Mouse (Mus musculus) lung, adult 2 months (tissue): ENCODE results near the gene Slc6a8. TPM values are rescaled to one million over a fixed set of nuclear protein-coding genes. Genes with fewer than 3 reads are reported as not detected.

Source experiments
- DNase-seq: peaks from one replicate; pipeline ENCODE4 v3.0.0; 2022
- H3K4me1 ChIP-seq: fragments of 200-500 bp; 2 replicates; pipeline ENCODE4 v1.6.1; 2011; ENCODE audit warnings: low read length; ENCODE audit not compliant: control insufficient read depth, insufficient read depth
- H3K4me3 ChIP-seq: fragments of 200-500 bp; replicated peaks from 2 replicates; pipeline ENCODE3; 2011; ENCODE audit warnings: low read depth, mild to moderate bottlenecking, control low read depth, low read length; ENCODE audit errors: extremely low read depth
- CTCF ChIP-seq: fragments of 200-500 bp; IDR thresholded peaks from 2 replicates; pipeline ENCODE4 v1.5.1; 2011; ENCODE audit warnings: mild to moderate bottlenecking, low read length, control low read depth; ENCODE audit not compliant: insufficient read depth
- POLR2A ChIP-seq: fragments of 200-500 bp; IDR thresholded peaks from 2 replicates; pipeline ENCODE4 v1.6.1; 2011; ENCODE audit warnings: low read depth, mild to moderate bottlenecking, control low read depth, low read length, borderline replicate concordance; ENCODE audit errors: extremely low read depth
- WGBS: fragments of 180-500 bp; shearing (Covaris S2); methylation state at CpG from one replicate; pipeline ENCODE4 v1.1.7; 2018; 5-methylcytosine and 5-hydroxymethylcytosine counted together
- polyA plus RNA-seq: library from polyadenylated mRNA; depleted of rRNA; stranded (reverse); fragments of >200 nt; gene quantifications from 2 replicates; pipeline ENCODE4 v1.2.3, GENCODE M21; 2012; rRNA removed

Slc6a8 gene
- polyA plus RNA-seq = 47.8 and 59.1 TPM in 2 replicates

GRCm38 (mm10) chrX:73672879-73673618, at the start of gene Slc6a8:
Gene Slc6a8, plus strand, starts transcription at chrX:73673150.
- Histone ChIP-seq H3K4me3 (peak within 1 kb of the TSS; percentile 68), H3K4me1 (peaks cover 8% of the 10 kb centered on the region)
- peak; percentile 71 for DNase-seq
- TF ChIP-seq CTCF = no peak
- peak; percentile 81; the same call in 1 of the 2 replicates for TF ChIP-seq POLR2A
- 18% methylated on average over 71 of the region's 72 CpGs for WGBS

- Histone ChIP-seq H3K4me1 (no peaks in the 10 kb centered on the region), H3K4me3 (no peak overlapping the region)
- TF ChIP-seq POLR2A (no peak), CTCF (no peak)
- no peak for DNase-seq
Measured at GRCm38 (mm10) chrX:73626981-73627380, 46.0 kb upstream of the Slc6a8 start.

- 33% methylated on average over 19 of the region's 19 CpGs for WGBS
- Histone ChIP-seq H3K4me1 (no peaks in the 10 kb centered on the region), H3K4me3 (no peak overlapping the region)
- TF ChIP-seq POLR2A (no peak), CTCF (no peak)
- no peak for DNase-seq
Measured at GRCm38 (mm10) chrX:73635425-73635824, 37.5 kb upstream of the Slc6a8 start.

- Histone ChIP-seq H3K4me1 (no peaks in the 10 kb centered on the region), H3K4me3 (no peak overlapping the region)
- DNase-seq = no peak
- TF ChIP-seq POLR2A = no peak
- no peak for TF ChIP-seq CTCF
- WGBS = 25% methylated on average over 19 of the region's 19 CpGs
Measured at GRCm38 (mm10) chrX:73637415-73637814, 35.5 kb upstream of the Slc6a8 start.

GRCm38 (mm10) chrX:73639255-73639675, 33.7 kb upstream of the Slc6a8 start, which contains the start of gene Dusp9:
Gene Dusp9, plus strand, starts transcription at chrX:73639419.
- peak within 1 kb of the TSS; percentile 5 for H3K4me3 ChIP-seq
- 37% methylated on average over 28 of the region's 28 CpGs for WGBS
- TF ChIP-seq POLR2A (no peak), CTCF (no peak)
- DNase-seq = peak; percentile 29
- H3K4me1 ChIP-seq = no peaks in the 10 kb centered on the region

GRCm38 (mm10) chrX:73639901-73640469, 33.0 kb upstream of the Slc6a8 start:
- TF ChIP-seq CTCF (no peak), POLR2A (no peak)
- no peaks in the 10 kb centered on the region for H3K4me1 ChIP-seq
- peak; percentile 7 for DNase-seq
- WGBS = 28% methylated on average over 41 of the region's 41 CpGs
- no peak overlapping the region for H3K4me3 ChIP-seq

- H3K4me3 ChIP-seq = no peak overlapping the region
- H3K4me1 ChIP-seq = no peaks in the 10 kb centered on the region
- WGBS = 42% methylated on average over 4 of the region's 4 CpGs
- no peak for DNase-seq
- TF ChIP-seq CTCF (no peak), POLR2A (no peak)
Measured at GRCm38 (mm10) chrX:73645121-73645520, 27.8 kb upstream of the Slc6a8 start.

- H3K4me1 ChIP-seq = no peaks in the 10 kb centered on the region; the same call in none of the 2 replicates
- DNase-seq = no peak
- WGBS = 56% methylated on average over 3 of the region's 3 CpGs
- no peak for TF ChIP-seq CTCF
- TF ChIP-seq POLR2A = no peak
- no peak overlapping the region for H3K4me3 ChIP-seq
Measured at GRCm38 (mm10) chrX:73650869-73651268, 22.1 kb upstream of the Slc6a8 start.

- no peaks in the 10 kb centered on the region; the same call in none of the 2 replicates for H3K4me1 ChIP-seq
- no peak overlapping the region for H3K4me3 ChIP-seq
- DNase-seq = no peak
- 78% methylated on average over 6 of the region's 6 CpGs for WGBS
- TF ChIP-seq POLR2A (no peak), CTCF (no peak)
Measured at GRCm38 (mm10) chrX:73653392-73653791, 19.6 kb upstream of the Slc6a8 start.

- no peak for TF ChIP-seq POLR2A
- TF ChIP-seq CTCF = peak; percentile 98
- peak; percentile 66 for DNase-seq
- WGBS = 23% methylated on average over 6 of the region's 6 CpGs
- H3K4me3 ChIP-seq = no peak overlapping the region
- H3K4me1 ChIP-seq = no peaks in the 10 kb centered on the region; the same call in none of the 2 replicates
Measured at GRCm38 (mm10) chrX:73654177-73654576, 18.8 kb upstream of the Slc6a8 start.
